Mouse (Mus musculus): Measurements from ENCODE around the gene Gm21887. TPM values are rescaled to one million over a fixed set of nuclear protein-coding genes. Genes with fewer than 3 reads are reported as not detected.

Gene Gm21887
- polyA plus RNA-seq (2012; rRNA removed), result 3,213 and 3,299 TPM in 2 replicates

DNA sequence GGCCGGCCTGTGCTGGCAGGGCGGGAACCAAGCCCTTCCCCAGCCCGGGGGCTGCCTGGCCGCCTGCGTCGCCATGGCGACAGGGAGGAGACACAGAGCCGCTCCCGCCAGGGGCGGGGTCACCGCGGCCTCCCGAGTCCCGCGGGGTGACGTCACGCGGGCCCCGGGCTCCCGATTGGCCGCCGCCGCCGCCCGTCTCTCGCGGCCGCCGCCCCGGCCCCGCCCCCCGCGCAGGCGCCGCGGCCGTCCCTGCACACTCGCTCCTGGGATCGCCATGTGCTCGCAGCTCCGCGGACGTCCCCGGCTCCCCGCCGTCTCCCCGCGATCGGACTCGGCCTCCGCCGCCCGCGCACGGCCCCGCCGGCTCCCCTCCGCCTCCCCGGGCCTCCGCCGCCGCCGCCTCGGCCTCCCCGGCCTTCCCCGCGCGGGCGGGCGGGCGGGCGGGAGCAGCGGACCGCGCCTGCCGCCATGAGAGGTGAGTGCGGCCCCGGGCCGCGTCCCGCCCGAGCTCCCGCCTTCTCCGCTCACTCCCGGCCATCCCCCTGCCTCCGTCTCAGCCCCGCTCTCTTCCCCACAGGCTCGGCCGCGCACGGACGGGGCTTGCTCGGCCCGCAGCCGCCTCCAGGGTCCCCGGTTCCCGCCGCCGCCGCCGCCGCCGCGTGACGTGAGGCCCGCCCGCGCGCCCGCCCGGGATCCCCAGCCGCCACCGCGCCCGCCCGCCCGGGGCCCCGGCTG is at the start of gene Gm21887:
Gene Gm21887 (plus strand): TSS at position 644 of the 735 bp plus-strand sequence.

Other genes with a start within 250 kb of the Gm21887 start
- gene 4933400A11Rik, start 230.0 kb upstream of the Gm21887 start, polyA plus RNA-seq (2012; rRNA removed), result not detected in 2 replicates